Mouse (Mus musculus) small intestine, adult 2 months (tissue): ENCODE data around the gene Apbb2.

Source experiments
- CTCF ChIP-seq: fragments of 200-500 bp; IDR thresholded peaks from 2 replicates; pipeline ENCODE4 v1.5.1; 2012; ENCODE audit warnings: low read depth, mild to moderate bottlenecking, control low read depth, inconsistent platforms, low read length, moderate library complexity, mixed read lengths; ENCODE audit not compliant: insufficient replicate concordance, insufficient read length; ENCODE audit errors: extremely low read depth
- POLR2A ChIP-seq: fragments of 200-500 bp; IDR thresholded peaks from 2 replicates; pipeline ENCODE4 v1.6.1; 2012; ENCODE audit warnings: low read depth, mild to moderate bottlenecking, control low read depth, inconsistent platforms, low read length, moderate library complexity

DNA sequence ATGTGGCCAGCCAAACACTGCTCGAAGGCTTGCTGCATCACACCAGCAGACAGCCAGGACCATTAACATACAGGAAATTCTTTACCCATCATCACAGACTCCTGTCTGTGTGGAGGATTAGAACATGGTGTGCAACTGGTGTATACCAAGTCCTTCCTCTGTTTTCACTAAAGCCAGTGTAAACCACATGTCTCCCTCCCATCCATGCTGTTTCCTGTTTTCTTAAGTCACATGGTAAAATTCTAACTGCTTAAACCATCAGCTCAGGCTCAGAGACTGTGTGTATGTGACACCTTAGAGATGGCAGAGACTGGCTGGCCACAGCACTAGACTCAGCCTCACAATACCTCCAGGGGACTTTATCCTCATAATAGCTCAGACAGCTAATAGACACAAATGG is 236.5 kb downstream of the Apbb2 start:
- TF ChIP-seq CTCF (no peak), POLR2A (no peak)
